Mouse (Mus musculus) neural tube, embryonic 14.5 days (tissue): ENCODE results near the gene Apex1. TPM values are rescaled to one million over a fixed set of nuclear protein-coding genes. Genes with fewer than 3 reads are reported as not detected.
"Not testable (repeated sequence)": the region's sequence is repeated elsewhere in the genome, so short reads cannot be mapped to it uniquely, and the experiment has no call there.

Experiments used
- ATAC-seq: fragments of 200-750 bp; cut with Nextera tagmentation; 2 replicates; pipeline ENCODE4 v1.8.0; 2017; ENCODE audit warnings: low read depth, mild to moderate bottlenecking, moderate TSS enrichment, moderate library complexity
- H3K27ac ChIP-seq: fragments of 300-500 bp; sonication (generic); 2 replicates; pipeline ENCODE4 v1.5.1; 2014; ENCODE audit warnings: low read depth, mild to moderate bottlenecking, control low read depth, low read length, moderate library complexity, mixed read lengths
- H3K27me3 ChIP-seq: fragments of 300-500 bp; sonication (generic); 2 replicates; pipeline ENCODE4 v1.6.1; 2014; ENCODE audit warnings: low read length; ENCODE audit not compliant: control insufficient read depth, insufficient read depth
- H3K36me3 ChIP-seq: fragments of 300-500 bp; sonication (generic); 2 replicates; pipeline ENCODE4 v1.6.1; 2014; ENCODE audit warnings: low read length, mixed read lengths; ENCODE audit not compliant: control insufficient read depth, insufficient read depth
- H3K4me1 ChIP-seq: fragments of 300-500 bp; sonication (generic); 2 replicates; pipeline ENCODE4 v1.6.1; 2014; ENCODE audit warnings: low read length; ENCODE audit not compliant: control insufficient read depth, insufficient read depth
- H3K4me2 ChIP-seq: fragments of 300-500 bp; sonication (generic); 2 replicates; pipeline ENCODE4 v1.6.1; 2014; ENCODE audit warnings: mild to moderate bottlenecking, low read depth, low read length, control low read depth
- H3K4me3 ChIP-seq: fragments of 300-500 bp; sonication (generic); 2 replicates; pipeline ENCODE4 v1.5.1; 2014; ENCODE audit warnings: low read depth, low read length, control low read depth, mixed read lengths
- H3K9ac ChIP-seq: fragments of 300-500 bp; sonication (generic); replicated peaks from 2 replicates; pipeline ENCODE4 v1.6.1; 2014; ENCODE audit warnings: low read depth, mild to moderate bottlenecking, control low read depth, low read length, mixed read lengths
- H3K9me3 ChIP-seq: fragments of 300-500 bp; sonication (generic); 2 replicates; pipeline ENCODE4 v1.6.1; 2016; ENCODE audit warnings: low read length; ENCODE audit not compliant: control insufficient read depth
- WGBS: fragments of 180-500 bp; shearing (Covaris S2); extraction: QIAGEN DNeasy Blood & Tissue Kit; methylation state at CpG from one replicate; pipeline ENCODE4 v1.1.7; 2014; 5-methylcytosine and 5-hydroxymethylcytosine counted together
- polyA plus RNA-seq: library from polyadenylated mRNA; unstranded; fragments of >200 nt; fragmentation: Nextera tagmentation; extraction: Ambion mirVana; gene quantifications from 2 replicates; pipeline ENCODE4 v1.2.1, GENCODE M21; 2014

The Apex1 gene
- polyA plus RNA-seq, 1 experiment from 2014 or later: 166 TPM

GRCm38 (mm10) chr14:50911356-50911755, 13.4 kb upstream of the Apex1 start:
- H3K9me3 ChIP-seq: no peaks in the 10 kb centered on the region
- WGBS: 61% methylated on average over 3 of the region's 3 CpGs
- H3K4me3 ChIP-seq: no peak overlapping the region
- H3K9ac ChIP-seq: no peak overlapping the region
- H3K4me1 ChIP-seq: no peaks in the 10 kb centered on the region
- no peaks in the 10 kb centered on the region for H3K27me3 ChIP-seq
- no peak overlapping the region for H3K4me2 ChIP-seq
- peaks cover 21% of the 10 kb centered on the region for H3K36me3 ChIP-seq
- no peak overlapping the region for H3K27ac ChIP-seq
- no peak for ATAC-seq

GRCm38 (mm10) chr14:50923437-50923836, 1.3 kb upstream of the Apex1 start:
- ATAC-seq, H3K27me3 ChIP-seq, H3K9me3 ChIP-seq, H3K27ac ChIP-seq: not testable (repeated sequence)
- H3K4me2 ChIP-seq: peak overlapping the region; percentile 83
- H3K4me3 ChIP-seq: peak overlapping the region; percentile 67
- 81% methylated on average over 1 of the region's 1 CpGs for WGBS
- peaks cover 26% of the 10 kb centered on the region for H3K36me3 ChIP-seq
- peak overlapping the region; percentile 65; the same call in 1 of the 2 replicates for H3K9ac ChIP-seq
- peaks cover 12% of the 10 kb centered on the region for H3K4me1 ChIP-seq

- Histone ChIP-seq H3K4me2 (peak overlapping the region; percentile 87), H3K27me3 (no peaks in the 10 kb centered on the region), H3K9ac (peak overlapping the region; percentile 70), H3K4me3 (peak overlapping the region; percentile 67), H3K9me3 (no peaks in the 10 kb centered on the region), H3K36me3 (peaks cover 24% of the 10 kb centered on the region), H3K4me1 (peaks cover 19% of the 10 kb centered on the region), H3K27ac (peak overlapping the region; percentile 85)
- WGBS: 1% methylated on average over 38 of the region's 38 CpGs
- ATAC-seq: peak; percentile 65; the same call in 1 of the 2 replicates
These were observed 548 bp downstream of the Apex1 start for GRCm38 (mm10) chr14:50925111-50925920.

- H3K9ac ChIP-seq: no peak overlapping the region
- WGBS: 65% methylated on average over 3 of the region's 3 CpGs
- H3K9me3 ChIP-seq: no peaks in the 10 kb centered on the region
- peaks cover 19% of the 10 kb centered on the region for H3K4me1 ChIP-seq
- ATAC-seq: no peak
- no peak overlapping the region for H3K27ac ChIP-seq
- no peak overlapping the region for H3K4me3 ChIP-seq
- H3K36me3 ChIP-seq: peaks cover 24% of the 10 kb centered on the region
- no peaks in the 10 kb centered on the region for H3K27me3 ChIP-seq
- H3K4me2 ChIP-seq: no peak overlapping the region
These were observed 2.6 kb downstream of the Apex1 start for GRCm38 (mm10) chr14:50927366-50927765.

GRCm38 (mm10) chr14:50929951-50930350, 5.2 kb downstream of the Apex1 start:
- no peaks in the 10 kb centered on the region for H3K9me3 ChIP-seq
- no peak for ATAC-seq
- peak overlapping the region; percentile 79 for H3K4me2 ChIP-seq
- peaks cover 24% of the 10 kb centered on the region for H3K36me3 ChIP-seq
- peak overlapping the region; percentile 99 for H3K4me3 ChIP-seq
- WGBS: 14% methylated on average over 10 of the region's 10 CpGs
- peak overlapping the region; percentile 99 for H3K9ac ChIP-seq
- H3K4me1 ChIP-seq: peaks cover 16% of the 10 kb centered on the region
- H3K27me3 ChIP-seq: no peaks in the 10 kb centered on the region
- peak overlapping the region; percentile 84 for H3K27ac ChIP-seq

GRCm38 (mm10) chr14:50930377-50930753, 5.6 kb downstream of the Apex1 start:
- peak; percentile 60 for ATAC-seq
- H3K4me3 ChIP-seq: peak overlapping the region; percentile 99
- peaks cover 24% of the 10 kb centered on the region for H3K36me3 ChIP-seq
- H3K9me3 ChIP-seq: no peaks in the 10 kb centered on the region
- WGBS: 1% methylated on average over 38 of the region's 38 CpGs
- H3K9ac ChIP-seq: peak overlapping the region; percentile 99
- peaks cover 16% of the 10 kb centered on the region for H3K4me1 ChIP-seq
- peak overlapping the region; percentile 84 for H3K27ac ChIP-seq
- H3K4me2 ChIP-seq: peak overlapping the region; percentile 79
- H3K27me3 ChIP-seq: no peaks in the 10 kb centered on the region

GRCm38 (mm10) chr14:50930754-50931492, 6.2 kb downstream of the Apex1 start, which contains the start of the genes Pip4p1 and Pnp:
Gene Pip4p1 (minus strand): TSS chr14:50930856.
Gene Pnp (plus strand): TSS chr14:50931082.
- peaks cover 13% of the 10 kb centered on the region for H3K4me1 ChIP-seq
- ATAC-seq: peak; percentile 99
- H3K9me3 ChIP-seq: no peaks in the 10 kb centered on the region
- peak within 1 kb of the TSS; percentile 99 for H3K9ac ChIP-seq
- peak within 1 kb of the TSS; percentile 84 for H3K27ac ChIP-seq
- H3K27me3 ChIP-seq: no peaks in the 10 kb centered on the region
- peaks cover 24% of the 10 kb centered on the region for H3K36me3 ChIP-seq
- H3K4me2 ChIP-seq: peak within 1 kb of the TSS; percentile 79
- WGBS: under 1% methylated on average over 68 of the region's 68 CpGs
- H3K4me3 ChIP-seq: peak within 1 kb of the TSS; percentile 99

- Histone ChIP-seq H3K9ac (peak overlapping the region; percentile 48), H3K4me1 (peaks cover 7% of the 10 kb centered on the region; the same call in 1 of the 2 replicates)
These were observed 6.8 kb downstream of the Apex1 start for GRCm38 (mm10) chr14:50931493-50932020.

More at GRCm38 (mm10) chr14:50931493-50932020, 6.8 kb downstream of the Apex1 start:
- Histone ChIP-seq H3K9me3 (no peaks in the 10 kb centered on the region), H3K4me3 (peak overlapping the region; percentile 99), H3K36me3 (peaks cover 21% of the 10 kb centered on the region), H3K4me2 (peak overlapping the region; percentile 68), H3K27ac (peak overlapping the region; percentile 82), H3K27me3 (no peaks in the 10 kb centered on the region)
- WGBS: 14% methylated on average over 12 of the region's 12 CpGs
- ATAC-seq: no peak
